Mouse (Mus musculus): ENCODE measurements at regions not wholly inside any gene's neighbourhood (a gene's known extent, or its start where the extent isn't known, plus 50 kb on each side); places are given as distances from the start of the nearest gene placed in this dataset.

DNA sequence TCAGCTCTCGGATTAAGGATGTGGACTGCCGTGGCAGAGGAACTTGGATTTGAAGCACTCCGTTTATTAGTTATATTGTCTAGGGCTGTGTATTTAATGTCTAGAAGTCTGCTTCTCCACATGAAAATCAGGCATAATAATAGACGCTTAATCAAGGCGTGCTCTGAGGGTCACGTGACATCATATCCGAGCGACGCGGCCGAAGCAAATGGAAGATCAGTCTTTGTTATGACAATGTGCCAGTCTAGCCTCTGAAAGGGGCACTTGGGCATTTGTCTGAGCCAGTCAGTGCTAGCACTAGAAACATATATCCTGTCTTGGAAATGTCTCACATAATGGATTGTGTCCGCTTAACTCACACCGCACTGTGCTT is 70.5 kb upstream of the Caprin1 start:
- Histone ChIP-seq H3K9ac (ENCODE audit: low read depth, low read length) (no peak overlapping the region), H3K27me3 (ENCODE audit: control insufficient read depth, insufficient read depth, low read depth, low read length) (no peaks in the 10 kb centered on the region), H3K4me2 (ENCODE audit: low read length) (no peak overlapping the region), H3K9me3 (replicated peaks; ENCODE audit: control insufficient read depth, low read length, poor library complexity, severe bottlenecking) (no peaks in the 10 kb centered on the region), H3K4me3 (ENCODE audit: low read depth, low read length) (no peak overlapping the region), H3K27ac (ENCODE audit: low read length) (no peak overlapping the region), H3K4me1 (ENCODE audit: control insufficient read depth, insufficient read depth, low read length) (no peaks in the 10 kb centered on the region), H3K36me3 (ENCODE audit: control insufficient read depth, insufficient read depth, low read length) (no peaks in the 10 kb centered on the region)
- no peak for ATAC-seq
- 89% methylated on average over 13 of the region's 13 CpGs for WGBS

DNA sequence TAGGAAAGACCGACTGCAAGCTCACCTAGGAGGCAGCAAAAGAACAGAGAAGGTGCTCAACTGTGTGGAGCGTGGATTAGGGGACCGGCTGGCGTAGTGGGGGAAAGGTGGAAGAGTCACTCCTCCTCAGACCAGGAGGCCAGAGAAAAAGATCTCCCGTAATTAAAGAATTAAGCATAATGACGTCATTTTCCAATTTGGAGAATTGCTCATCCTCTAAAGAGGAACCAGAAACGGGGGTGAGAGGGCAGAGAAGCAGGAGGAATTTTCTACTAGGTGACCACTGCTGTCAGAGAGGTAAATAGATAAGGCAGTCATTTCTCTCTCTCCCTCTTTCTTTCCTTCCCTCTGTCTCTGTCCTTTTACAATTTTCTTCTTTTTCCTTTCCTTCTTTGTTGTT is 71.2 kb upstream of the Caprin1 start:
- H3K4me3 ChIP-seq (ENCODE audit: low read depth, low read length) = no peak overlapping the region
- H3K27me3 ChIP-seq (ENCODE audit: control insufficient read depth, insufficient read depth, low read depth, low read length) = no peaks in the 10 kb centered on the region
- H3K4me2 ChIP-seq (ENCODE audit: low read length) = no peak overlapping the region
- no peaks in the 10 kb centered on the region for H3K9me3 ChIP-seq (replicated peaks; ENCODE audit: control insufficient read depth, low read length, poor library complexity, severe bottlenecking)
- H3K36me3 ChIP-seq (ENCODE audit: control insufficient read depth, insufficient read depth, low read length) = no peaks in the 10 kb centered on the region
- H3K27ac ChIP-seq (ENCODE audit: low read length) = no peak overlapping the region
- ATAC-seq = no peak
- no peak overlapping the region for H3K9ac ChIP-seq (ENCODE audit: low read depth, low read length)
- WGBS = 70% methylated on average over 7 of the region's 7 CpGs
- H3K4me1 ChIP-seq (ENCODE audit: control insufficient read depth, insufficient read depth, low read length) = no peaks in the 10 kb centered on the region

DNA sequence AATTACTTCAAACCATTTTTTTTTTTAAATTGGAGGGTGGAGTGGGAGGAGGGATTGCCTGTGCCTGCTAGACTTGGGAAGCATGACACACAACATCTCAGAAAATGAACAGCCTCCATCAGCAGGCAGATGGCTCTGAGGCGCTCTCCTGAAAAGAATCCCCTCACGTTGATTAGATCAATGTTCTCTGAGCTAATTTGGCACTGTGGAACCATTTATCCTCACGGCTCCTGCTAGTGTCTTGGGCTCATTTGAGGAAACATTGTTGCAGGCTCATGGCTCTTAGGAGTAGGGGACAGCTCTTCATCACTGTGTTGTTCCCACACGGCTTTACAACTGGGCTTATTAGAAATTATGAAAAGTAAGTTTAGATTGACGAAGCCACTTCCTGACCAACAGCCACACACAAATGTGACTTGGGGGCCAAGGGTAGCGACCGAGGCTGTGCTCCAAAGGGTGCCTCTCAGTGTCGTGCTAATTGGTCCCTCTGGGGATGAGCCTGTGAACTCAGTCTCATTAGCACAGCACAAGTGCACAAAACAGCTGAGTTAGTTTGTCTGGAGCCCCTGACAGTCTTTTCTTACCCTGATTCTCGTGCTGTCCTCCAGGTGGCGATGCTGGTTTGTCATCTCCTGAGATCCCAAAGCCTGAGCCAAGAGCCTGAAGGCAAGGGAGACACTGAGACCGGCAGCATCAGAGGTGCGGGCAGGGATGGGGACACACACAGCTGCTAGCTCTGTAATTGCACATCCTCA is 74.2 kb upstream of the Caprin1 start:
- no peak overlapping the region for H3K4me2 ChIP-seq (ENCODE audit: low read length)
- peak; percentile 87 for ATAC-seq
- H3K4me3 ChIP-seq (ENCODE audit: low read depth, low read length) = no peak overlapping the region
- no peak overlapping the region for H3K27ac ChIP-seq (ENCODE audit: low read length)
- 15% methylated on average over 12 of the region's 12 CpGs for WGBS
- no peaks in the 10 kb centered on the region for H3K36me3 ChIP-seq (ENCODE audit: control insufficient read depth, insufficient read depth, low read length)
- no peaks in the 10 kb centered on the region for H3K9me3 ChIP-seq (replicated peaks; ENCODE audit: control insufficient read depth, low read length, poor library complexity, severe bottlenecking)
- no peak overlapping the region for H3K9ac ChIP-seq (ENCODE audit: low read depth, low read length)
- no peaks in the 10 kb centered on the region for H3K27me3 ChIP-seq (ENCODE audit: control insufficient read depth, insufficient read depth, low read depth, low read length)
- H3K4me1 ChIP-seq (ENCODE audit: control insufficient read depth, insufficient read depth, low read length) = no peaks in the 10 kb centered on the region

DNA sequence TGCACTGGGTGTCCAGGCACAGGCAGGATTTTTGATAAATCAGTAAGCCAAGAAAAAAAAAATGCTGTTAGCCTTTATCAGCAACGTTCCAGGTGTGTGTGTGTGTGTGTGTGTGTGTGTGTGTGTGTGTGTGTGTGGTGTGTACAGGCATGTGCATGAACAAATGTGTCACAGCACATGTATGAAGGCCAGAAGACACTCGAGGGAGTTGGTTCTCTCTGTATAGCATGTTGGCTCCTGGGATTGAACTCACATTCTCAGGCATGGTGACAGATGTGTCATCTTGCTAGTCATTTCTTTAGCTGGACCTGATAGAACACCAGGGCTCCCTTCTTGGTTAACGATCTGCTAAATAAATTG is 74.8 kb upstream of the Caprin1 start:
- H3K27me3 ChIP-seq (ENCODE audit: control insufficient read depth, insufficient read depth, low read depth, low read length) = no peaks in the 10 kb centered on the region
- ATAC-seq = peak; percentile 26; the same call in 1 of the 2 replicates
- H3K27ac ChIP-seq (ENCODE audit: low read length) = no peak overlapping the region
- H3K4me2 ChIP-seq (ENCODE audit: low read length) = no peak overlapping the region
- no peak overlapping the region for H3K4me3 ChIP-seq (ENCODE audit: low read depth, low read length)
- no peaks in the 10 kb centered on the region for H3K9me3 ChIP-seq (replicated peaks; ENCODE audit: control insufficient read depth, low read length, poor library complexity, severe bottlenecking)
- H3K4me1 ChIP-seq (ENCODE audit: control insufficient read depth, insufficient read depth, low read length) = no peaks in the 10 kb centered on the region
- no peak overlapping the region for H3K9ac ChIP-seq (ENCODE audit: low read depth, low read length)
- 58% methylated on average over 3 of the region's 3 CpGs for WGBS
- no peaks in the 10 kb centered on the region for H3K36me3 ChIP-seq (ENCODE audit: control insufficient read depth, insufficient read depth, low read length)

DNA sequence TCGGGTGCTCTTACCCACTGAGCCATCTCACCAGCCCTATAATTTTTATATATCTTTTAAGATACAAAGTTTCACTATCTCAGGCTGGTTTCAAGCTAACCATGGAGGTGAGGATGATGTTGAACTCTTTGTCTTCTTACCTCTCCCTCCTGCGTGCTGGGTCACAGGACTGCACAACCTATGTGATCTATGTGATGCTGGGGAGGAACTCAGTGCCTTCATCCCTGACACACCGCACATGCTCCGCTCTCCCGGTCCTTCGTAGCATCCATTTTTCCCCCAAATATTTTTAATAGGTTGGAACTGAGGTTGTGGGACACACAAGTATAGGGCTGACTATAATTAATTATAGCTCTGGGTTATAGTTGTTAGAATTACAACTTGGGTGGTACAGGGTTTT is 75.9 kb upstream of the Caprin1 start:
- H3K27me3 ChIP-seq (ENCODE audit: control insufficient read depth, insufficient read depth, low read depth, low read length) = no peaks in the 10 kb centered on the region
- no peaks in the 10 kb centered on the region for H3K4me1 ChIP-seq (ENCODE audit: control insufficient read depth, insufficient read depth, low read length)
- no peak overlapping the region for H3K9ac ChIP-seq (ENCODE audit: low read depth, low read length)
- H3K4me3 ChIP-seq (ENCODE audit: low read depth, low read length) = no peak overlapping the region
- no peaks in the 10 kb centered on the region for H3K36me3 ChIP-seq (ENCODE audit: control insufficient read depth, insufficient read depth, low read length)
- no peak overlapping the region for H3K27ac ChIP-seq (ENCODE audit: low read length)
- ATAC-seq = no peak
- H3K9me3 ChIP-seq (replicated peaks; ENCODE audit: control insufficient read depth, low read length, poor library complexity, severe bottlenecking) = no peaks in the 10 kb centered on the region
- WGBS = 90% methylated on average over 6 of the region's 6 CpGs
- no peak overlapping the region for H3K4me2 ChIP-seq (ENCODE audit: low read length)

DNA sequence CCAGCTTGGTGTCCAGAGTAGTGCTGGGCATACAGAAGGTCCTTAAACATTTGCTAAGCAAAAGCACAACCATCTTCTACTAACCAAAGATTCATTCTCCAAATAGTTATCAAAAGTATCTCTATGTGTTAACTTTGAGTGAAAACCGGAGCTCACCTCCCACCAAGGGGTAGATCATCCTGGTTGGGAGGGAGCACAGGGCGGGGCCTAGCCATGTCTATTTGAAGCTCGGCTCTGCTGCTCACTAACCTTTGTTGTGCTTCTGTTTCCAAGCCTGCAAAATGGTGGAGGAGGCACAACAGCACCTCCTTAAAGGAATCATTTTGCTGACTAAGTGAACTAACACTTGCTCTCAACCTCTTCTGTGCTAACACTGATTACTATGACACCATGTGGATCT is 77.0 kb upstream of the Caprin1 start:
- no peak overlapping the region for H3K27ac ChIP-seq (ENCODE audit: low read length)
- H3K4me2 ChIP-seq (ENCODE audit: low read length) = no peak overlapping the region
- H3K4me1 ChIP-seq (ENCODE audit: control insufficient read depth, insufficient read depth, low read length) = no peaks in the 10 kb centered on the region
- ATAC-seq = no peak
- no peaks in the 10 kb centered on the region for H3K9me3 ChIP-seq (replicated peaks; ENCODE audit: control insufficient read depth, low read length, poor library complexity, severe bottlenecking)
- no peaks in the 10 kb centered on the region for H3K36me3 ChIP-seq (ENCODE audit: control insufficient read depth, insufficient read depth, low read length)
- 60% methylated on average over 3 of the region's 3 CpGs for WGBS
- no peak overlapping the region for H3K4me3 ChIP-seq (ENCODE audit: low read depth, low read length)
- H3K27me3 ChIP-seq (ENCODE audit: control insufficient read depth, insufficient read depth, low read depth, low read length) = no peaks in the 10 kb centered on the region
- no peak overlapping the region for H3K9ac ChIP-seq (ENCODE audit: low read depth, low read length)

DNA sequence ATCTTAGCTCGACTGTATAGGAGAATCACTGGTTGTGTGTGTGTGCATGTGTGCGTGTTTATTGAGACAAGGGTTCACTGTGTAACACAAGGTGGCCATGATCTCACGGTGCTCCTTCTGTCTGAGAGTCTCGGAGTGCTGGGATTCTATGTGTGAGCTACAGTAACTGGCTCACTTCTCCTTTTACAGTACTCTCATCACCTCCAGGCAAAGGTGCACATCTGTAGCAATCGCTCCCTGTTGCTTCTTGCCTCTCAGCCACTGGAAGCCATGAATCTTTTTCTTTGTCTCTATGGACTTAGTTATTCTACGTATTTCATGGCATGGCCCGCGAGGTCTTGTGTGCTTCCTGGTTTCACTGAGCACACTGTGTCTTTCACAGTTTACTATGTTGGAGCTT is 78.3 kb upstream of the Caprin1 start:
- no peaks in the 10 kb centered on the region for H3K9me3 ChIP-seq (replicated peaks; ENCODE audit: control insufficient read depth, low read length, poor library complexity, severe bottlenecking)
- ATAC-seq = no peak
- no peaks in the 10 kb centered on the region for H3K27me3 ChIP-seq (ENCODE audit: control insufficient read depth, insufficient read depth, low read depth, low read length)
- no peak overlapping the region for H3K9ac ChIP-seq (ENCODE audit: low read depth, low read length)
- no peak overlapping the region for H3K4me2 ChIP-seq (ENCODE audit: low read length)
- 90% methylated on average over 8 of the region's 8 CpGs for WGBS
- no peak overlapping the region for H3K4me3 ChIP-seq (ENCODE audit: low read depth, low read length)
- no peaks in the 10 kb centered on the region for H3K4me1 ChIP-seq (ENCODE audit: control insufficient read depth, insufficient read depth, low read length)
- H3K27ac ChIP-seq (ENCODE audit: low read length) = no peak overlapping the region
- H3K36me3 ChIP-seq (ENCODE audit: control insufficient read depth, insufficient read depth, low read length) = no peaks in the 10 kb centered on the region

DNA sequence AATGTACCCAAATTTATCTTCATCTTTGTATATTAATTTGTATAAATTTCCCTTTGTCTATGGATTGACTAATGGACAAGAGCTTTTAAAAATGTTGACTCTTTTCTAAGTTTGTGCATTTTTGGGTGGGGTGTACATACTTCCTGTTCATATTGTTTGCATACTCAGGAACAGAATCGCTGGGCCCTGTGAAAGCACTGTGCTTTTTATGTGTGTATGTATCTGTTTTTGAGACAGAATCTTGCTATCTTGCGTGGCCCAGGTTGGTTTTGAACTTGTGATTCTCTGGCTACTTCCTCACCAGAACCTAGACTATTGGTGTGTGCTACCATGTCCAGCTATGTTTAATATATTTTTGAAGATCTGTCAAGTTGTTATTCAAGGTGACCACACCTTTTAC is 78.8 kb upstream of the Caprin1 start:
- Histone ChIP-seq H3K4me1 (ENCODE audit: control insufficient read depth, insufficient read depth, low read length) (peaks cover 4% of the 10 kb centered on the region), H3K9me3 (replicated peaks; ENCODE audit: control insufficient read depth, low read length, poor library complexity, severe bottlenecking) (no peaks in the 10 kb centered on the region), H3K4me2 (ENCODE audit: low read length) (no peak overlapping the region), H3K27me3 (ENCODE audit: control insufficient read depth, insufficient read depth, low read depth, low read length) (no peaks in the 10 kb centered on the region), H3K4me3 (ENCODE audit: low read depth, low read length) (no peak overlapping the region), H3K36me3 (ENCODE audit: control insufficient read depth, insufficient read depth, low read length) (no peaks in the 10 kb centered on the region), H3K27ac (ENCODE audit: low read length) (no peak overlapping the region), H3K9ac (ENCODE audit: low read depth, low read length) (no peak overlapping the region)
- ATAC-seq = no peak
- 94% methylated on average over 2 of the region's 2 CpGs for WGBS

DNA sequence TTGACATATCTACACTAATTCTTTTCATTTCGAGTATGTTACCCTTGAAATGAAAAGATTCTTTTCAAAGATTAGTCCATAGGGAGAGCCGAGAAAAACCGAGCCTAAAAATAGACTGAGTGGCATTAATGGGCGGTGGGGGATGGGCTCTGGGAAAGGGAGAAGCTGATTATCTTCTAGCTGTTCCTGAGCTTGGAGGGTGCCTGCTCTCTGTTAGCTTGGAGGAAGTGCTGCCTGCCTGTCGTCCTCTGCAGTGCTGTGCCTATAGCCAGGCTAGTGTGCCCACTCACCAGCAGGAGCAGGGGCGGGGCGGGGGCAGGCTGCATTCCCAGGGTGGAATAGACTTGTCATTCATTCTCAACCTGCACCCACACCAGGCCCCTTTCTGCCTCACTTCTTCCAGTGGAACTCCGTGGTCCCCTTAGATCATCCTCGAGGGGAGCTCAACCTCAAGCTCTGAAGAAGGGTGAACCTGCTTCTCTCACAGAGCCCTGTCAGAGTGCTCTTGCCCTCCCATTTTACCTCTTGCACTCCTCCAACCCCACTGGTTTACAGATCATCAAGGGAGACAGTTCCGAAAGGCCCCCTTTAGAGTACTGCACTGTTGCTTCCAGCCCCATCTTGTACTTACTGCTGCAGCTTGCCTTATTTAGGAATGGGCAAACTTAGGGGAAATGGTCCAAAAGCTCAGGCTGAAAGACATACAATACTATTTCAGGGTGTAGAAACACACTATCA is 76.6 kb upstream of the Lmo2 start:
- WGBS = 24% methylated on average over 10 of the region's 10 CpGs
- no peaks in the 10 kb centered on the region for H3K9me3 ChIP-seq (replicated peaks; ENCODE audit: control insufficient read depth, low read length, poor library complexity, severe bottlenecking)
- peak overlapping the region; percentile 56 for H3K9ac ChIP-seq (ENCODE audit: low read depth, low read length)
- H3K4me3 ChIP-seq (ENCODE audit: low read depth, low read length) = no peak overlapping the region
- no peaks in the 10 kb centered on the region for H3K27me3 ChIP-seq (ENCODE audit: control insufficient read depth, insufficient read depth, low read depth, low read length)
- peaks cover 10% of the 10 kb centered on the region for H3K4me1 ChIP-seq (ENCODE audit: control insufficient read depth, insufficient read depth, low read length)
- H3K27ac ChIP-seq (ENCODE audit: low read length) = peak overlapping the region; percentile 55
- ATAC-seq = peak; percentile 90
- peak overlapping the region; percentile 14 for H3K4me2 ChIP-seq (ENCODE audit: low read length)
- H3K36me3 ChIP-seq (ENCODE audit: control insufficient read depth, insufficient read depth, low read length) = no peaks in the 10 kb centered on the region
